Mouse (Mus musculus): Measurements from ENCODE around the gene Matn1. TPM values are rescaled to one million over a fixed set of nuclear protein-coding genes. Genes with fewer than 3 reads are reported as not detected.
A peak's percentile ranks its signal among the peaks of the same experiment; 100 is the strongest.

Matn1 gene
- polyA plus RNA-seq, 1 experiment from 2014 or later, result 0.29 TPM

DNA sequence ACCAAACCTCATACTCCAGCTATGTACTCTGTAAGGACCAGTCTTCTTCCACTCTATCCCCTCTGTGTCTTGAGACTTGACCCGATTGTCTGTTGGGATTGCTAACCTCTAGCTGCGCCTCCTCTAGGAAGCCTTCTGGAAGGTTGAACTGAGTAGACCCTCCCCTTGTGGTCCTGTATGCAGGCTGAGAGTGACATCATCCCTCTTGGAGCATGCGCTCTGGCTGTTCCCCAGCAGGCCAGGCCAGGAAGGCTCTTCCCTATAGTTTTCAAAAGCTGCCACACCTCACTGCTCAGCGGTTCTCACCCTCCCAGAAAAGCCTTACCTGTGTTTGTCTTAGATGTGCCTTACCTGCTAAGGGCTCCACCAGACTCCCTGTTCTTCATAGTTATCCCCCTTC lies 42.9 kb downstream of the Matn1 start:
- Histone ChIP-seq H3K4me3 (ENCODE audit: low read depth, low read length) (no peak overlapping the region), H3K9ac (ENCODE audit: low read depth, low read length) (no peak overlapping the region), H3K36me3 (ENCODE audit: control insufficient read depth, insufficient read depth, low read length) (no peaks in the 10 kb centered on the region), H3K27me3 (ENCODE audit: control insufficient read depth, insufficient read depth, low read depth, low read length) (peaks cover 2% of the 10 kb centered on the region; the same call in 1 of the 2 replicates), H3K4me1 (ENCODE audit: control insufficient read depth, insufficient read depth, low read length) (peaks cover 4% of the 10 kb centered on the region; the same call in 1 of the 2 replicates), H3K9me3 (replicated peaks; ENCODE audit: control insufficient read depth, low read length, poor library complexity, severe bottlenecking) (no peaks in the 10 kb centered on the region), H3K27ac (ENCODE audit: low read length) (no peak overlapping the region), H3K4me2 (ENCODE audit: low read length) (no peak overlapping the region)
- 84% methylated on average over 4 of the region's 4 CpGs for WGBS
- ATAC-seq, result no peak

DNA sequence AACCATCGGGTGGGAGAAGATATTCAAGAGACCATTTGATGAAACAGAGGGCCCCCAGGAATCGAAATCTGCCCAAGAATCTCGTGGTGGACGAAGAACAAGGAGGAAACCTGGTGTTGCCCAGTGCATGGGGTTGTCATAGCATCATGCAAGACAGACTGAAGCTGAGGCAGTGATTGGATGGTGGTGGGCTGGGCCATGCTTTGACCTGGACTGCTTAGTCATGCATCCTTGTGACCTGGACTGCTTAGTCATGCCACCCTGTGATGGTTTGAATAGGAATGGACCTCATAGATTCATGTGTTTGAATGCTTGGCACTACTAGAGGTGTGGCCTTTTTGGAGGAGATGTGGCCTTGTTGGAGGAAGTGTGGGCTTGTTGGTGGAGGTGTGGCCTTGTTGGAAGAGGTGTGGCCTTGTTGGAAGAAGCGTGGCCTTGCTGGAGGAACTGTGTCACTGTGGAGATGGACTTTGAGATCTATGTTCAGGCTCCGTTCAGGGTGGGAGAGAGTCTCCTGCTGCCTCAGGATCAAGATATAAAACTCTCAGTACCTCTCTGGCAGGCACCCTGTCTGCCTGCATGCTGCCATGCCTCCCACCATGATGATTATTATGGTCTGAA lies 44.1 kb downstream of the Matn1 start:
- no peak overlapping the region for H3K4me3 ChIP-seq (ENCODE audit: low read depth, low read length)
- no peak overlapping the region for H3K9ac ChIP-seq (ENCODE audit: low read depth, low read length)
- WGBS, result 84% methylated on average over 6 of the region's 6 CpGs
- no peak overlapping the region for H3K27ac ChIP-seq (ENCODE audit: low read length)
- no peak overlapping the region for H3K4me2 ChIP-seq (ENCODE audit: low read length)
- peaks cover 4% of the 10 kb centered on the region; the same call in 1 of the 2 replicates for H3K4me1 ChIP-seq (ENCODE audit: control insufficient read depth, insufficient read depth, low read length)
- no peaks in the 10 kb centered on the region for H3K36me3 ChIP-seq (ENCODE audit: control insufficient read depth, insufficient read depth, low read length)
- no peaks in the 10 kb centered on the region for H3K9me3 ChIP-seq (replicated peaks; ENCODE audit: control insufficient read depth, low read length, poor library complexity, severe bottlenecking)
- ATAC-seq, result no peak
- peaks cover 2% of the 10 kb centered on the region; the same call in 1 of the 2 replicates for H3K27me3 ChIP-seq (ENCODE audit: control insufficient read depth, insufficient read depth, low read depth, low read length)

DNA sequence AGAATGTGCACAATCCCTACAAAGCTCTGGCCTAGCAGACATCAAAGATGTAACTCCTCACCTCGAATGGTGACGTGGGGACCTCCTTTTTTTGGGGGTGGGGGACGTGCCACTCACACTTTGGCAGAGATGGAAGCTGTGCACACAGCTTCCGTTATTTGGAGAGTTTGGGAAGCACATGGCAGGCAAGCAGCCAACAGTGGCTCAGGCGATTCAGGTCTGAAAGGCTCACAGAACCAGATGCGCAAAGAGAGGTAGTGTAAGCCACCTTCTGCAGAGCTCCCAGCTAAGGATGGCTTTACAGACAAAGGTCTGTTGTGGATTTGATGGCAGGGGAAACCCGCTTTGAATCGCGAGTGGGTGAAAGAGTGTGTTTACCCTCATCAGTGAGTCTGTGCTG lies 45.0 kb downstream of the Matn1 start:
- Histone ChIP-seq H3K36me3 (ENCODE audit: control insufficient read depth, insufficient read depth, low read length) (no peaks in the 10 kb centered on the region), H3K4me3 (ENCODE audit: low read depth, low read length) (no peak overlapping the region), H3K27me3 (ENCODE audit: control insufficient read depth, insufficient read depth, low read depth, low read length) (peaks cover 2% of the 10 kb centered on the region; the same call in 1 of the 2 replicates), H3K4me2 (ENCODE audit: low read length) (no peak overlapping the region), H3K9me3 (replicated peaks; ENCODE audit: control insufficient read depth, low read length, poor library complexity, severe bottlenecking) (no peaks in the 10 kb centered on the region), H3K4me1 (ENCODE audit: control insufficient read depth, insufficient read depth, low read length) (peaks cover 3% of the 10 kb centered on the region; the same call in 1 of the 2 replicates), H3K9ac (ENCODE audit: low read depth, low read length) (no peak overlapping the region), H3K27ac (ENCODE audit: low read length) (no peak overlapping the region)
- WGBS, result 71% methylated on average over 9 of the region's 9 CpGs
- no peak for ATAC-seq

DNA sequence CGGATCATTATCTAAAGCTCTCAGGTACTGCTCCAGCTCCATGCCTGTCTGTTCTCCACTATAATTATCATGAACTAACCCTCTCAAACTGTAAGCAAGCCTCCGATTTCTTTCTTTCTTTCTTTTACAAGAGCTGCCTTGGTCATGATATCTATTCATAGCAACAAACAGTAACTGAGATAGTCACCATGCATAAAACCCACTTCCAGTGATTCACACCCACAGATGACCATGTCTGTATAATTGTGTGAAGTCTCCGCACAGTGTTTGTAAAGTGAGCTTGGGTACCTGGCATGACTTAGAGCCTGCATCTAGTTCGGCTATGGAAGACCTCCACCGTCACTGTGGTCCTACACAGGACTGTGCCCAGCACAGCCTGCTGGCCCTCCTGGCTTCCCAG lies 46.8 kb downstream of the Matn1 start:
- WGBS, result 94% methylated on average over 5 of the region's 5 CpGs

DNA sequence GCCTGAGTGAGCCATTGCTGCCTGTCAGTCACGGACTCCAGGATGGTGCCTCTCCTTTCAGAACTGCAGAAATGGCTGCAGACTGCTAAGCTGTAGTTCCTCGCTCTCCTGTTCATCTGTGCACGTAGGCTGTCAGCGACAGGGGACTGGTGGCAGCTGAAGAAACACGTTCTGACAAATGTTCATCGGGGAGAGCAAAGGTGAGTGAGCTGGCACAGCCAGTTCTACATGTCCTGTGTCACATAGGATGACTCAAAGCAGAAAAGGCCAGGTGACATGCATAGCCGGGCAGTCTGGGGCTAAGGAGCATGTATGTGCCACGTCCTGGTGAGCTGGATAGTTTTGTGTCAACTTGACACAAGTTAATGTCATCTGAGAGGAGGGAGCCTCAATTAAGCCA lies 50.4 kb downstream of the Matn1 start:
- Histone ChIP-seq H3K4me3 (ENCODE audit: low read depth, low read length) (no peak overlapping the region), H3K4me1 (ENCODE audit: control insufficient read depth, insufficient read depth, low read length) (no peaks in the 10 kb centered on the region; the same call in 1 of the 2 replicates), H3K27ac (ENCODE audit: low read length) (no peak overlapping the region), H3K9me3 (replicated peaks; ENCODE audit: control insufficient read depth, low read length, poor library complexity, severe bottlenecking) (no peaks in the 10 kb centered on the region), H3K27me3 (ENCODE audit: control insufficient read depth, insufficient read depth, low read depth, low read length) (no peaks in the 10 kb centered on the region), H3K9ac (ENCODE audit: low read depth, low read length) (no peak overlapping the region), H3K36me3 (ENCODE audit: control insufficient read depth, insufficient read depth, low read length) (no peaks in the 10 kb centered on the region), H3K4me2 (ENCODE audit: low read length) (no peak overlapping the region)
- 86% methylated on average over 8 of the region's 8 CpGs for WGBS
- ATAC-seq, result no peak

More for the DNA sequence above, 46.8 kb downstream of the Matn1 start:
- no peak for ATAC-seq
- H3K36me3 ChIP-seq (ENCODE audit: control insufficient read depth, insufficient read depth, low read length), result no peaks in the 10 kb centered on the region
- no peak overlapping the region for H3K4me2 ChIP-seq (ENCODE audit: low read length)
- no peak overlapping the region for H3K9ac ChIP-seq (ENCODE audit: low read depth, low read length)
- H3K4me1 ChIP-seq (ENCODE audit: control insufficient read depth, insufficient read depth, low read length), result no peaks in the 10 kb centered on the region
- H3K27me3 ChIP-seq (ENCODE audit: control insufficient read depth, insufficient read depth, low read depth, low read length), result no peaks in the 10 kb centered on the region
- no peak overlapping the region for H3K27ac ChIP-seq (ENCODE audit: low read length)
- no peaks in the 10 kb centered on the region for H3K9me3 ChIP-seq (replicated peaks; ENCODE audit: control insufficient read depth, low read length, poor library complexity, severe bottlenecking)
- H3K4me3 ChIP-seq (ENCODE audit: low read depth, low read length), result no peak overlapping the region

DNA sequence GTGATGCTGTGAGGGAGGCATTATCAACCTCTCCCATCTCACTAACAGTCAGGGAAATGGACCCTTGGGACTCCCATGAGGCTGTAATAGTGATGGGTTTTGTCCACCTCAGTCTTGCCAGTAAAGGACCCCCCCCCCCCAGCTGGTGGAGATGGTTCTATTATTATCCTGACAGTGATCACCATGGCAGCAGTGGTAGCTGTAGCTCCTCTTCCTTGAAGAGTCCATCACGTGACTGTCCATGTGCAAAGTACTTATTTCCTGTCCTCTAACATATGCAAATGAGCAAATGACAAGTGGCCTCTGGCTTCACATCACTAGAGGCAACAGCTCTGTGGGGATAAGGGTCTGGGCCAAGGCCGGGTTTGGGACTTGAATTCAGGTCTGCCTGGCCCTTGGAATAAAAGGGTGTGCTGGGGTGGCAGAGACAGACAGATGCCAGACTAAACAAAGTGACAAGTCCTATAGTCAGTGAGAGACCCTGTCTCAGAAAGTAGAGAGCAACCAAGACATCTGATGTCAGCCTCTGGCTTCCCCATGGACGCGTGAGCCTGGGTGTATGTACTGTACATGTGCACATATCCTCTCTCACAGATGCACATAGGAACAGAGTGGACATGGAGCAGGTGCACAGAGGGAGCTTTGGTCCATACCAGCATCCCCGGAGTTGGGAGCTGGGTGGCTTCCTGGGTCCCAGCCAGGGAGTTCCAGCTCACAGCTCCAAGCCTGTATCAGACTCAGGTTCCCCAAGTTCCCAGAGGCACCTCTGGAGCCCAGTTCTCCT lies 55.8 kb downstream of the Matn1 start:
- 68% methylated on average over 5 of the region's 5 CpGs for WGBS
- no peaks in the 10 kb centered on the region for H3K27me3 ChIP-seq (ENCODE audit: control insufficient read depth, insufficient read depth, low read depth, low read length)
- no peaks in the 10 kb centered on the region for H3K9me3 ChIP-seq (replicated peaks; ENCODE audit: control insufficient read depth, low read length, poor library complexity, severe bottlenecking)
- H3K36me3 ChIP-seq (ENCODE audit: control insufficient read depth, insufficient read depth, low read length), result no peaks in the 10 kb centered on the region
- no peak overlapping the region for H3K4me2 ChIP-seq (ENCODE audit: low read length)
- H3K27ac ChIP-seq (ENCODE audit: low read length), result no peak overlapping the region
- peaks cover 4% of the 10 kb centered on the region; the same call in 1 of the 2 replicates for H3K4me1 ChIP-seq (ENCODE audit: control insufficient read depth, insufficient read depth, low read length)
- no peak for ATAC-seq
- no peak overlapping the region for H3K4me3 ChIP-seq (ENCODE audit: low read depth, low read length)
- no peak overlapping the region for H3K9ac ChIP-seq (ENCODE audit: low read depth, low read length)

DNA sequence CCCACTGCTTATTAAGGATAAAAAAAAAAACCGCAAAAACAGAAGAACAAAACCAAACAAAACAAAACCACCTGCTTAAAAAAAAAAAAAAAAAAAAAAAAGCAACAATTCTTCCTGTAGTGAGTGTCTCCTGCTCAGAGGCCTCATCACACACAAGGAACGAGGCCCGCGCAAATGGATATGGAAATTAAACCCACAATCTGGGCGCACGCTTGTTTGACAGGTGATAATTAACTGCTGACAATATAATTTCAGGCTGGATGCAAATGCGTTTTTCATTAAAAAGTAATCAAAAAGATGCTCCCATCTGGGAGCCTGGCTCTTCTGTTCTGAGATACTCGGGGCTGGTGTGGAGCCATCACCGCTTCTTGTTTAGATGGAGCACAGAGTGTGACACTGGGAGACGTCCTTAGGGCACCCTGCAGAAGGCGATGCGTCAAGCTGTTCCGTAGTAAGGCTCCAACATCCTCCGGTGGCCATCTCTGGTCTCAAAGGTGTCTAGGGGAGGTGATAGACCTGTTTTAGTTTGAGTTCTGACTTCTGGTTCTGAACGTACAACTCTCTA lies 56.5 kb downstream of the Matn1 start:
- no peak overlapping the region for H3K4me3 ChIP-seq (ENCODE audit: low read depth, low read length)

More for the DNA sequence above, 56.5 kb downstream of the Matn1 start:
- H3K4me2 ChIP-seq (ENCODE audit: low read length), result no peak overlapping the region
- H3K36me3 ChIP-seq (ENCODE audit: control insufficient read depth, insufficient read depth, low read length), result no peaks in the 10 kb centered on the region
- peaks cover 4% of the 10 kb centered on the region; the same call in 1 of the 2 replicates for H3K4me1 ChIP-seq (ENCODE audit: control insufficient read depth, insufficient read depth, low read length)
- H3K27ac ChIP-seq (ENCODE audit: low read length), result peak overlapping the region; percentile 40
- no peaks in the 10 kb centered on the region for H3K27me3 ChIP-seq (ENCODE audit: control insufficient read depth, insufficient read depth, low read depth, low read length)
- no peaks in the 10 kb centered on the region for H3K9me3 ChIP-seq (replicated peaks; ENCODE audit: control insufficient read depth, low read length, poor library complexity, severe bottlenecking)
- no peak for ATAC-seq
- H3K9ac ChIP-seq (ENCODE audit: low read depth, low read length), result no peak overlapping the region
- WGBS, result 59% methylated on average over 15 of the region's 15 CpGs

Data from midbrain, embryonic 16.5 days (tissue).